Mouse (Mus musculus) heart, postnatal 4 days (tissue): ENCODE measurements around the gene Mlh3. TPM values are rescaled to one million over a fixed set of nuclear protein-coding genes. Genes with fewer than 3 reads are reported as not detected.
A peak's percentile ranks its signal among the peaks of the same experiment; 100 is the strongest.
"Not testable (repeated sequence)": the region's sequence is repeated elsewhere in the genome, so short reads cannot be mapped to it uniquely, and the experiment has no call there.

Source experiments
- DNase-seq: peaks from one replicate; pipeline ENCODE4 v3.0.0; 2021
- total RNA-seq, 2 experiments: library from RNA; stranded (reverse); gene quantifications; 2 replicates each; pipeline ENCODE4 v1.2.3; 2021

Gene Mlh3
- 1 to 10 TPM; 6.9 to 8.7 TPM for total RNA-seq

GRCm38 (mm10) chr12:85270319-85270718 is at the start of gene Mlh3:
Mlh3 (minus strand) TSS chr12:85270599.
- peak; percentile 84 for DNase-seq

- peak; percentile 29 for DNase-seq
These were observed 38.3 kb upstream of the Mlh3 start for GRCm38 (mm10) chr12:85308651-85309050.

GRCm38 (mm10) chr12:85305247-85305892 is 35.0 kb upstream of the Mlh3 start:
- peak; percentile 89 for DNase-seq

- DNase-seq: no peak
These were observed 34.3 kb upstream of the Mlh3 start for GRCm38 (mm10) chr12:85304725-85305124.

GRCm38 (mm10) chr12:85303256-85303655 is 32.9 kb upstream of the Mlh3 start:
- DNase-seq: no peak

GRCm38 (mm10) chr12:85298835-85299180 is 28.4 kb upstream of the Mlh3 start:
- DNase-seq: no peak

GRCm38 (mm10) chr12:85298127-85298834 is 27.9 kb upstream of the Mlh3 start:
- DNase-seq: no peak

GRCm38 (mm10) chr12:85297345-85297997 is 27.1 kb upstream of the Mlh3 start:
- DNase-seq: no peak

GRCm38 (mm10) chr12:85296915-85297314 is 26.5 kb upstream of the Mlh3 start:
- DNase-seq: no peak

GRCm38 (mm10) chr12:85295506-85295905 is 25.1 kb upstream of the Mlh3 start:
- no peak for DNase-seq

GRCm38 (mm10) chr12:85292906-85293305 is 22.5 kb upstream of the Mlh3 start:
- no peak for DNase-seq

GRCm38 (mm10) chr12:85292288-85292687 is 21.9 kb upstream of the Mlh3 start:
- DNase-seq: no peak

GRCm38 (mm10) chr12:85291541-85291940 is 21.1 kb upstream of the Mlh3 start:
- DNase-seq: no peak

GRCm38 (mm10) chr12:85290633-85291032 is 20.2 kb upstream of the Mlh3 start:
- no peak for DNase-seq

- DNase-seq: peak; percentile 60
These were observed 19.0 kb upstream of the Mlh3 start for GRCm38 (mm10) chr12:85289157-85290000.

GRCm38 (mm10) chr12:85288486-85289156 is 18.2 kb upstream of the Mlh3 start, which contains the start of gene Zc2hc1c:
Zc2hc1c (plus strand) TSS chr12:85288591.
- peak; percentile 92 for DNase-seq

- DNase-seq: peak; percentile 50
These were observed 17.5 kb upstream of the Mlh3 start, which contains the start of gene Acyp1 for GRCm38 (mm10) chr12:85287809-85288485. Acyp1 (minus strand) TSS chr12:85288438.

GRCm38 (mm10) chr12:85286941-85287340 is 16.5 kb upstream of the Mlh3 start:
- peak; percentile 45 for DNase-seq

- no peak for DNase-seq
These were observed 14.6 kb upstream of the Mlh3 start for GRCm38 (mm10) chr12:85284996-85285395.

- no peak for DNase-seq
These were observed 13.9 kb upstream of the Mlh3 start for GRCm38 (mm10) chr12:85284331-85284730.

GRCm38 (mm10) chr12:85281756-85282155 is 11.4 kb upstream of the Mlh3 start:
- not testable (repeated sequence) for DNase-seq
